11 mouse cellular contexts compared by ENCODE assay signal in genomic region chr8:107980618-107981017, GRCm38 (mm10). TPM values are rescaled to one million over a fixed set of nuclear protein-coding genes. Genes with fewer than 3 reads are reported as not detected.
DNase-seq lines count a peak whose midpoint lies in the region; ATAC-seq and TF ChIP-seq lines count a peak whose summit lies in the region.
"Had no signal": no experiment of that assay in that cellular context is flagged by ENCODE, and none has a peak within 500 bp of the region (broad histone marks: within the 10 kb centered on the region; RNA-seq: fewer than 3 reads in every experiment).

No protein-coding gene starts in this region.

- peaks cover 11% of the 10 kb centered on the region for H3K4me1 ChIP-seq in forebrain, embryonic 15.5 days
- peaks cover 11% of the 10 kb centered on the region for H3K4me1 ChIP-seq in forebrain, embryonic 13.5 days
- H3K4me1 ChIP-seq: hindbrain, embryonic 15.5 days had no signal

- H3K9ac ChIP-seq in forebrain, embryonic 15.5 days (replicated peaks) = no peak overlapping the region
- no peak overlapping the region for H3K9ac ChIP-seq in forebrain, embryonic 13.5 days
- H3K9ac ChIP-seq: hindbrain, embryonic 15.5 days had no signal

- no peak for ATAC-seq in forebrain, embryonic 15.5 days (replicated peaks)
- ATAC-seq in forebrain, embryonic 13.5 days = no peak
- no peak for ATAC-seq in activated CD4-positive, CD25-positive, alpha-beta regulatory T cell, adult 4 months
- ATAC-seq: CD4-positive, CD25-positive, alpha-beta regulatory T cell, adult 4 months had no signal

- H3ac ChIP-seq in myocyte (ENCODE audit: control insufficient read depth, insufficient read length) = no peak overlapping the region

- no peak overlapping the region for H3K4me3 ChIP-seq in forebrain, embryonic 15.5 days
- no peak overlapping the region for H3K4me3 ChIP-seq in forebrain, embryonic 13.5 days
- no peak overlapping the region for H3K4me3 ChIP-seq in myocyte
- H3K4me3 ChIP-seq: hindbrain, embryonic 15.5 days had no signal

- no peak for TF ChIP-seq POLR2A in myocyte (IDR thresholded peaks at IDR 0.05; ENCODE audit: insufficient read length, low read depth)

- 29% methylated on average over 10 of the region's 10 CpGs for WGBS in forebrain, embryonic 15.5 days
- WGBS in forebrain, embryonic 13.5 days = 59% methylated on average over 10 of the region's 10 CpGs

- H3K36me3 ChIP-seq in forebrain, embryonic 15.5 days = no peaks in the 10 kb centered on the region
- no peaks in the 10 kb centered on the region for H3K36me3 ChIP-seq in forebrain, embryonic 13.5 days (ENCODE audit: poor library complexity, severe bottlenecking)
- no peaks in the 10 kb centered on the region for H3K36me3 ChIP-seq in myocyte (ENCODE audit: control insufficient read depth, insufficient read depth)
- H3K36me3 ChIP-seq: hindbrain, embryonic 15.5 days had no signal

- 0 out of 2 replicates have a peak overlapping the region, but pooled peaks have one; percentile 25 for H3K27ac ChIP-seq in forebrain, embryonic 15.5 days (replicated peaks)
- no peak overlapping the region for H3K27ac ChIP-seq in forebrain, embryonic 13.5 days
- H3K27ac ChIP-seq: hindbrain, embryonic 15.5 days had no signal

- peak; percentile 2 to 5 for DNase-seq in spleen, postnatal 36 days (ENCODE audit: low spot score in 2 of 2)
- no peak for DNase-seq in spleen, adult 12 weeks (ENCODE audit: low spot score)
- peak; percentile 40 to 80 for DNase-seq in layer of hippocampus, adult 18-20 months (ENCODE audit: low spot score in 2 of 2)
- no peak for DNase-seq in lung, postnatal 36 days
- DNase-seq: adrenal gland, adult 2 months had no signal

- peaks cover under 1% of the 10 kb centered on the region; the same call in 1 of the 2 replicates for H3K27me3 ChIP-seq in forebrain, embryonic 15.5 days
- peaks cover 21% of the 10 kb centered on the region for H3K27me3 ChIP-seq in forebrain, embryonic 13.5 days
- no peaks in the 10 kb centered on the region for H3K27me3 ChIP-seq in myocyte (ENCODE audit: control insufficient read depth, insufficient read depth, insufficient read length)

- H3K79me2 ChIP-seq in myocyte (ENCODE audit: control insufficient read depth, insufficient read depth) = no peaks in the 10 kb centered on the region

- no peak overlapping the region for H3K4me2 ChIP-seq in forebrain, embryonic 15.5 days (replicated peaks)
- H3K4me2 ChIP-seq in forebrain, embryonic 13.5 days = no peak overlapping the region
- H3K4me2 ChIP-seq in myocyte (ENCODE audit: low read depth) = peak overlapping the region; percentile 22
- H3K4me2 ChIP-seq: hindbrain, embryonic 15.5 days had no signal

- no peaks in the 10 kb centered on the region for H3K9me3 ChIP-seq in forebrain, embryonic 15.5 days
- H3K9me3 ChIP-seq in forebrain, embryonic 13.5 days (replicated peaks) = no peaks in the 10 kb centered on the region
- H3K9me3 ChIP-seq: hindbrain, embryonic 15.5 days had no signal

TF ChIP-seq in myocyte, 11 proteins besides CTCF, POLR2A, EP300 and RAD21:
- no peak for TF ChIP-seq TCF12 (IDR thresholded peaks at IDR 0.05; ENCODE audit: insufficient read depth, poor library complexity, severe bottlenecking)
- TF ChIP-seq MYOD1 (IDR thresholded peaks at IDR 0.05; ENCODE audit: control insufficient read depth in 1 of 3, insufficient read length in 2 of 3, low read depth in 2 of 3) = peak in 1 of 3 experiments; percentile 72

RNA-seq across cellular contexts. Expression of gene Zfhx3, which starts 38.2 kb away (rescaled TPM):
- 14.8 and 14.9 TPM in 2 replicates for polyA plus RNA-seq in forebrain, embryonic 15.5 days (2015; fragmentation: Nextera tagmentation; extraction: Ambion mirVana)
- polyA plus RNA-seq in forebrain, embryonic 13.5 days (2015; fragmentation: Nextera tagmentation; extraction: Ambion mirVana) = 21.7 and 22.4 TPM in 2 replicates
- 1 to 10 TPM; 4.6 to 4.8 TPM for total RNA-seq in layer of hippocampus, adult 18-20 months (2021)
- 3.0 TPM for polyA plus RNA-seq in myocyte (2012; fragmentation: generic; extraction: Trizol)
- polyA plus RNA-seq in activated CD4-positive, CD25-positive, alpha-beta regulatory T cell, adult 4 months (2017; shearing (Covaris generic)) = under 1 TPM in 1 of 2 experiments, not detected in 1; 0.58 TPM

Comparison
In these comparisons a context has a peak if more than half of its experiments do, and no peak if none do; other contexts are left out.
1. DNase-seq: peak in spleen, postnatal 36 days (2 of 2) and layer of hippocampus, adult 18-20 months (2 of 2); none in spleen, adult 12 weeks (single experiment) and lung, postnatal 36 days (single experiment).